Mouse (Mus musculus) lung, postnatal 0 days (tissue): ENCODE results near the gene Pdcd1.

Source experiments
- CTCF ChIP-seq: IDR thresholded peaks from 2 replicates; pipeline ENCODE4 v1.5.1; 2016; ENCODE audit warnings: antibody characterized with exemption, mild to moderate bottlenecking
- EP300 ChIP-seq: IDR thresholded peaks from 2 replicates; pipeline ENCODE4 v1.6.1; 2016; ENCODE audit warnings: antibody characterized with exemption, mild to moderate bottlenecking, control low read depth

- no peak for TF ChIP-seq CTCF
- TF ChIP-seq EP300: no peak
Measured at GRCm38 (mm10) chr1:94027506-94028108, 24.7 kb downstream of the Pdcd1 start.
